Mouse (Mus musculus): Measurements from ENCODE around the gene Slc30a2. TPM values are rescaled to one million over a fixed set of nuclear protein-coding genes. Genes with fewer than 3 reads are reported as not detected.

Slc30a2 gene
- total and polyA plus RNA-seq, 2 experiments from 2014 or later = 0.28 TPM; not detected in 1

GRCm38 (mm10) chr4:134355841-134356452, 13.0 kb downstream of the Slc30a2 start:
- Histone ChIP-seq H3K9ac (no peak overlapping the region), H3K27ac (ENCODE audit: low read depth, low read length) (no peak overlapping the region), H3K9me3 (ENCODE audit: low read length) (no peaks in the 10 kb centered on the region), H3K4me1 (ENCODE audit: insufficient read depth) (no peaks in the 10 kb centered on the region), H3K4me2 (ENCODE audit: low read depth) (no peak overlapping the region), H3K27me3 (ENCODE audit: insufficient read depth, low read length) (no peaks in the 10 kb centered on the region), H3K36me3 (ENCODE audit: insufficient read depth) (no peaks in the 10 kb centered on the region), H3K4me3 (ENCODE audit: low read depth, low read length) (no peak overlapping the region)
- ATAC-seq (no peak), DNase-seq (no peak)
- no peak for TF ChIP-seq CTCF (IDR thresholded peaks at IDR 0.05; ENCODE audit: low read depth)
- 60% methylated on average over 16 of the region's 16 CpGs for WGBS

GRCm38 (mm10) chr4:134356591-134357460, 13.8 kb downstream of the Slc30a2 start:
- DNase-seq = peak; percentile 90
- Histone ChIP-seq H3K36me3 (ENCODE audit: insufficient read depth) (no peaks in the 10 kb centered on the region), H3K9ac (peak overlapping the region; percentile 47), H3K27me3 (ENCODE audit: insufficient read depth, low read length) (no peaks in the 10 kb centered on the region), H3K4me1 (ENCODE audit: insufficient read depth) (no peaks in the 10 kb centered on the region), H3K9me3 (ENCODE audit: low read length) (no peaks in the 10 kb centered on the region), H3K4me3 (ENCODE audit: low read depth, low read length) (peak overlapping the region; percentile 25), H3K27ac (ENCODE audit: low read depth, low read length) (no peak overlapping the region), H3K4me2 (ENCODE audit: low read depth) (peak overlapping the region; percentile 49)
- peak; percentile 98 for TF ChIP-seq CTCF (IDR thresholded peaks at IDR 0.05; ENCODE audit: low read depth)
- WGBS = 22% methylated on average over 22 of the region's 22 CpGs
- ATAC-seq = peak; percentile 72; the same call in 1 of the 2 replicates

GRCm38 (mm10) chr4:134357461-134357771, 14.4 kb downstream of the Slc30a2 start:
- no peak for TF ChIP-seq CTCF (IDR thresholded peaks at IDR 0.05; ENCODE audit: low read depth)
- H3K4me1 ChIP-seq (ENCODE audit: insufficient read depth) = no peaks in the 10 kb centered on the region
- DNase-seq (peak; percentile 25), ATAC-seq (peak; percentile 27; the same call in 1 of the 2 replicates)
- 31% methylated on average over 17 of the region's 17 CpGs for WGBS
- H3K27ac ChIP-seq (ENCODE audit: low read depth, low read length) = no peak overlapping the region
- peak overlapping the region; percentile 47 for H3K9ac ChIP-seq
- H3K4me2 ChIP-seq (ENCODE audit: low read depth) = peak overlapping the region; percentile 49
- H3K36me3 ChIP-seq (ENCODE audit: insufficient read depth) = no peaks in the 10 kb centered on the region
- H3K9me3 ChIP-seq (ENCODE audit: low read length) = no peaks in the 10 kb centered on the region
- no peaks in the 10 kb centered on the region for H3K27me3 ChIP-seq (ENCODE audit: insufficient read depth, low read length)
- H3K4me3 ChIP-seq (ENCODE audit: low read depth, low read length) = peak overlapping the region; percentile 25

- DNase-seq = no peak
- Histone ChIP-seq H3K9me3 (ENCODE audit: low read length) (no peaks in the 10 kb centered on the region), H3K36me3 (ENCODE audit: insufficient read depth) (no peaks in the 10 kb centered on the region), H3K4me2 (ENCODE audit: low read depth) (no peak overlapping the region), H3K9ac (no peak overlapping the region), H3K27me3 (ENCODE audit: insufficient read depth, low read length) (no peaks in the 10 kb centered on the region), H3K27ac (ENCODE audit: low read depth, low read length) (no peak overlapping the region), H3K4me1 (ENCODE audit: insufficient read depth) (no peaks in the 10 kb centered on the region), H3K4me3 (ENCODE audit: low read depth, low read length) (no peak overlapping the region)
- TF ChIP-seq CTCF (IDR thresholded peaks at IDR 0.05; ENCODE audit: low read depth) = no peak
- WGBS = 88% methylated on average over 6 of the region's 6 CpGs
- ATAC-seq = no peak
These were observed 16.7 kb downstream of the Slc30a2 start for GRCm38 (mm10) chr4:134359649-134360048.

GRCm38 (mm10) chr4:134361215-134361614, 18.2 kb downstream of the Slc30a2 start:
- Histone ChIP-seq H3K27ac (ENCODE audit: low read depth, low read length) (no peak overlapping the region), H3K9me3 (ENCODE audit: low read length) (no peaks in the 10 kb centered on the region), H3K27me3 (ENCODE audit: insufficient read depth, low read length) (no peaks in the 10 kb centered on the region), H3K4me2 (ENCODE audit: low read depth) (no peak overlapping the region), H3K4me1 (ENCODE audit: insufficient read depth) (no peaks in the 10 kb centered on the region), H3K36me3 (ENCODE audit: insufficient read depth) (no peaks in the 10 kb centered on the region), H3K9ac (no peak overlapping the region), H3K4me3 (ENCODE audit: low read depth, low read length) (no peak overlapping the region)
- DNase-seq = no peak
- 47% methylated on average over 5 of the region's 5 CpGs for WGBS
- no peak for TF ChIP-seq CTCF (IDR thresholded peaks at IDR 0.05; ENCODE audit: low read depth)
- no peak for ATAC-seq

DNA sequence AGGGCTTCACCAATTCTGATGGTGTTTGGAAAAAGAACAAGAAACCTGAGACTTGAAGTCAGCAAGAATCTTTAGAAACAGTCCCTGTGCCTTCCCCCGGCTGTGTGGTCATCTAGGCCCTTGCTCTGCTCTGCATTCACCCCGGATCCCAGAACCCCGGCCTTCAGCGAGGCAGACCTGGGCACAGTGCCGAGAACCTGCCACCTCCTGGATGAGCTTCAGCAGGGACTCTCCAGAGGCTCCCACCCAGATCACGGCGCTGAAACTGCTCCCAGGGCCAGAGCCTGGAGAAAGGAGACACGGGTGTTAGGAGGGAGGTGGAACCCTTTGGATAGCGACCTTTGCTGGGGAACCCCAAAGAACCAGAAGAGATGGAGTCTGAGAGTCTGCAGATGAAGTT, 19.1 kb downstream of the Slc30a2 start:
- Histone ChIP-seq H3K9me3 (ENCODE audit: low read length) (no peaks in the 10 kb centered on the region), H3K9ac (no peak overlapping the region), H3K36me3 (ENCODE audit: insufficient read depth) (no peaks in the 10 kb centered on the region), H3K27me3 (ENCODE audit: insufficient read depth, low read length) (no peaks in the 10 kb centered on the region), H3K4me2 (ENCODE audit: low read depth) (no peak overlapping the region), H3K4me1 (ENCODE audit: insufficient read depth) (no peaks in the 10 kb centered on the region), H3K27ac (ENCODE audit: low read depth, low read length) (no peak overlapping the region), H3K4me3 (ENCODE audit: low read depth, low read length) (no peak overlapping the region)
- ATAC-seq (no peak), DNase-seq (no peak)
- no peak for TF ChIP-seq CTCF (IDR thresholded peaks at IDR 0.05; ENCODE audit: low read depth)
- 60% methylated on average over 9 of the region's 9 CpGs for WGBS

- H3K36me3 ChIP-seq (ENCODE audit: insufficient read depth) = no peaks in the 10 kb centered on the region
- H3K4me3 ChIP-seq (ENCODE audit: low read depth, low read length) = no peak overlapping the region
- no peak overlapping the region for H3K4me2 ChIP-seq (ENCODE audit: low read depth)
- WGBS = 23% methylated on average over 9 of the region's 9 CpGs
- no peaks in the 10 kb centered on the region for H3K9me3 ChIP-seq (ENCODE audit: low read length)
- no peak for ATAC-seq
- TF ChIP-seq CTCF (IDR thresholded peaks at IDR 0.05; ENCODE audit: low read depth) = no peak
- H3K27ac ChIP-seq (ENCODE audit: low read depth, low read length) = no peak overlapping the region
- H3K4me1 ChIP-seq (ENCODE audit: insufficient read depth) = no peaks in the 10 kb centered on the region
- no peaks in the 10 kb centered on the region for H3K27me3 ChIP-seq (ENCODE audit: insufficient read depth, low read length)
- H3K9ac ChIP-seq = no peak overlapping the region
- DNase-seq = no peak
These were observed 19.6 kb downstream of the Slc30a2 start for GRCm38 (mm10) chr4:134362586-134362985.

Data from forebrain, postnatal 0 days (tissue).